Mouse (Mus musculus) liver, adult 2 months (tissue): Measurements from ENCODE around the gene Tex2. TPM values are rescaled to one million over a fixed set of nuclear protein-coding genes. Genes with fewer than 3 reads are reported as not detected.
A peak's percentile ranks its signal among the peaks of the same experiment; 100 is the strongest.
"Not testable (repeated sequence)": the region's sequence is repeated elsewhere in the genome, so short reads cannot be mapped to it uniquely, and the experiment has no call there.

Experiments used
- DNase-seq: peaks from one replicate; pipeline ENCODE4 v3.0.0-alpha.2; 2011; ENCODE audit warnings: low read depth, low spot score; ENCODE audit errors: extremely low read depth
- H3K27ac ChIP-seq: fragments of 200-500 bp; replicated peaks from 2 replicates; pipeline ENCODE4 v1.5.1; 2012; ENCODE audit warnings: low read depth, mild to moderate bottlenecking, control low read depth, inconsistent platforms, low read length; ENCODE audit not compliant: insufficient read depth
- H3K27me3 ChIP-seq: fragments of 200-500 bp; 2 replicates; pipeline ENCODE4 v1.6.1; 2012; ENCODE audit warnings: mild to moderate bottlenecking, moderate library complexity, low read length, inconsistent platforms; ENCODE audit not compliant: control insufficient read depth, insufficient read depth
- H3K36me3 ChIP-seq: fragments of 200-500 bp; 2 replicates; pipeline ENCODE4 v1.6.1; 2012; ENCODE audit warnings: low read length, inconsistent platforms; ENCODE audit not compliant: control insufficient read depth, insufficient read depth
- H3K4me1 ChIP-seq: fragments of 200-500 bp; 2 replicates; pipeline ENCODE4 v1.6.1; 2011; ENCODE audit warnings: low read length; ENCODE audit not compliant: control insufficient read depth, insufficient read depth
- H3K4me3 ChIP-seq: fragments of 200-500 bp; 2 replicates; pipeline ENCODE4 v1.5.1; 2011; ENCODE audit warnings: low read depth, mild to moderate bottlenecking, control low read depth, low read length, moderate library complexity; ENCODE audit not compliant: insufficient read depth
- H3K79me2 ChIP-seq: fragments of 200-500 bp; 2 replicates; pipeline ENCODE4 v1.6.1; 2012; ENCODE audit warnings: inconsistent platforms, mild to moderate bottlenecking, low read length, moderate library complexity; ENCODE audit not compliant: control insufficient read depth, insufficient read depth
- H3K9ac ChIP-seq: fragments of 200-500 bp; 2 replicates; pipeline ENCODE4 v1.6.1; 2012; ENCODE audit warnings: low read depth, mild to moderate bottlenecking, control low read depth, inconsistent platforms, low read length
- CTCF ChIP-seq: fragments of 200-500 bp; IDR thresholded peaks from 2 replicates; pipeline ENCODE4 v1.5.1; 2011; ENCODE audit warnings: low read depth, low read length, control low read depth
- POLR2A ChIP-seq: fragments of 200-500 bp; IDR thresholded peaks from 2 replicates; pipeline ENCODE4 v1.6.1; 2011; ENCODE audit warnings: low read length, control low read depth; ENCODE audit not compliant: insufficient read depth; ENCODE audit errors: extremely low read depth
- WGBS: fragments of 180-500 bp; shearing (Covaris S2); methylation state at CpG from one replicate; pipeline ENCODE4 v1.1.7; 2018; 5-methylcytosine and 5-hydroxymethylcytosine counted together
- polyA plus RNA-seq: library from polyadenylated mRNA; depleted of rRNA; stranded (reverse); fragments of >200 nt; gene quantifications from 2 replicates; pipeline ENCODE4 v1.2.3, GENCODE M21; 2012
- total RNA-seq: library from RNA; depleted of rRNA; stranded (reverse); fragments of >200 nt; gene quantifications from 2 replicates; pipeline ENCODE4 v1.2.3, GENCODE M21; 2014

The Tex2 gene
- total and polyA plus RNA-seq, 2 experiments: 45.3 to 60.4 TPM

- no peaks in the 10 kb centered on the region for H3K36me3 ChIP-seq
- H3K9ac ChIP-seq: 0 out of 2 replicates have a peak overlapping the region, but pooled peaks have one; percentile 0
- peak overlapping the region; percentile 65 for H3K27ac ChIP-seq
- peaks cover 5% of the 10 kb centered on the region; the same call in 1 of the 2 replicates for H3K4me1 ChIP-seq
- 28% methylated on average over 14 of the region's 14 CpGs for WGBS
- no peaks in the 10 kb centered on the region for H3K79me2 ChIP-seq
- H3K27me3 ChIP-seq: no peaks in the 10 kb centered on the region
- no peak overlapping the region for H3K4me3 ChIP-seq
- TF ChIP-seq POLR2A (no peak), CTCF (0 out of 2 replicates have a peak, but pooled peaks have one; percentile 2)
- DNase-seq: peak; percentile 54
These were observed 45.0 kb upstream of the Tex2 start for GRCm38 (mm10) chr11:106658051-106658880.

GRCm38 (mm10) chr11:106656896-106657498 is 43.8 kb upstream of the Tex2 start:
- not testable (repeated sequence) for H3K79me2 ChIP-seq, H3K9ac ChIP-seq, H3K27me3 ChIP-seq, H3K36me3 ChIP-seq, H3K4me3 ChIP-seq, H3K27ac ChIP-seq, DNase-seq, H3K4me1 ChIP-seq
- WGBS: 73% methylated on average over 5 of the region's 5 CpGs

- Histone ChIP-seq H3K4me1 (no peaks in the 10 kb centered on the region), H3K36me3 (no peaks in the 10 kb centered on the region), H3K9ac (no peak overlapping the region), H3K4me3 (no peak overlapping the region), H3K79me2 (no peaks in the 10 kb centered on the region), H3K27me3 (no peaks in the 10 kb centered on the region), H3K27ac (no peak overlapping the region)
- TF ChIP-seq CTCF (peak; percentile 90), POLR2A (no peak)
- DNase-seq: peak; percentile 53
- 19% methylated on average over 13 of the region's 13 CpGs for WGBS
These were observed 35.1 kb upstream of the Tex2 start for GRCm38 (mm10) chr11:106648347-106648746.

GRCm38 (mm10) chr11:106642966-106643637 is 29.9 kb upstream of the Tex2 start:
- H3K9ac ChIP-seq: no peak overlapping the region
- WGBS: 36% methylated on average over 8 of the region's 8 CpGs
- DNase-seq: peak; percentile 69
- H3K4me1 ChIP-seq: 0 out of 2 replicates have a peak, but pooled peaks cover 2% of the 10 kb centered on the region
- no peaks in the 10 kb centered on the region for H3K79me2 ChIP-seq
- no peak overlapping the region for H3K4me3 ChIP-seq
- no peaks in the 10 kb centered on the region for H3K27me3 ChIP-seq
- no peak overlapping the region for H3K27ac ChIP-seq
- TF ChIP-seq CTCF: no peak
- TF ChIP-seq POLR2A: no peak
- no peaks in the 10 kb centered on the region for H3K36me3 ChIP-seq

- Histone ChIP-seq H3K79me2 (no peaks in the 10 kb centered on the region), H3K27me3 (no peaks in the 10 kb centered on the region), H3K9ac (no peak overlapping the region), H3K4me3 (no peak overlapping the region), H3K4me1 (0 out of 2 replicates have a peak, but pooled peaks cover 2% of the 10 kb centered on the region), H3K36me3 (no peaks in the 10 kb centered on the region), H3K27ac (no peak overlapping the region)
- WGBS: 85% methylated on average over 1 of the region's 1 CpGs
- TF ChIP-seq POLR2A: no peak
- TF ChIP-seq CTCF: no peak
- no peak for DNase-seq
These were observed 28.4 kb upstream of the Tex2 start for GRCm38 (mm10) chr11:106641580-106641979.
